Comparison of ENCODE assay signal across 8 mouse cellular contexts in the genomic region with DNA sequence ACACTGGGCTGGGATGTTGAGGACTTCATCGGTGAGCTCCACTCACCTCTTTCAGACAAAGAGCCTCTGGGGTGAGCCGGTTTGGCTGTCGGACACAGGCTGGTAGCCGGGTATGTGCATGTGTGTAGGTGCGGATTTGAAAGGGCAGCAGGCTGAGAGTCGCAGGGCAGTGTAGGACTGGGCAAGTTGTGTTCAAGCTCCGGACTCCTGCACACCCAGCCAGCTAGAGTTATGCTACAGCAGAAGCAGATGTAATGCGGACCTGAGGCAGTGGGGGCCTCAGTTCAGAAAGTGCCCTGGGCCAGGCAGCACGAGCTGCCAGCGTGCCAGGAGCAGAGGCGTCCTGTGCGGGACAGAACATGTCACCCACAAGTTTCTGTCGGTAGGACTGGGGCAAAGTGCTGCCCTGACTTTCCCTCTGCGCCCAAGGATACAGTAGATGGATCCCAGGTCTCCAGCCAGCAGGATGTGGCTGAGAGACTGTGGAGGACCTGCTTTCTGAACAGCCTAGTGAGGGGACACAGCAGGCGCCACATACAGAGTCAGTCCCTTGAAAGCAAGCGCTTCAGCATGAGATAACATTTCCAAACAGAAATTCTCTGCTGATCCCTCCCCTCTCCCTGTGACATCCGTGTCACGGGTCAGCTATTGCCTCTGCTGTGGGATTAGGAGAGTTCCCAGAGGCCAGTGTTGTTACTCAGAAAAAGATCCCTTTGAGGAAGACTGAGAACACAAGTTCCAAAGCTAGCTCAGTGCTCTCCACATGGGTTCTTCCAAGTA. TPM values are rescaled to one million over a fixed set of nuclear protein-coding genes. Genes with fewer than 3 reads are reported as not detected.
DNase-seq lines count a peak whose midpoint lies in the region; ATAC-seq lines count a peak whose summit lies in the region.

No protein-coding gene starts in this region.

- H3K9ac ChIP-seq in embryonic facial prominence, embryonic 14.5 days (ENCODE audit: low read depth, low read length) = peak overlapping the region; percentile 79
- H3K9ac ChIP-seq in hindbrain, embryonic 16.5 days (ENCODE audit: low read depth, low read length) = peak overlapping the region; percentile 51

- WGBS in embryonic facial prominence, embryonic 14.5 days = 6% methylated on average over 18 of the region's 18 CpGs
- WGBS in hindbrain, embryonic 16.5 days = 15% methylated on average over 18 of the region's 18 CpGs
- WGBS in macrophage (ENCODE audit: missing documents) = 87% methylated on average over 17 of the region's 18 CpGs

- H3K79me2 ChIP-seq in macrophage (ENCODE audit: inconsistent target) = peaks cover 50% of the 10 kb centered on the region

- H3K36me3 ChIP-seq in embryonic facial prominence, embryonic 14.5 days (ENCODE audit: control insufficient read depth, insufficient read depth, low read length) = peaks cover 9% of the 10 kb centered on the region; the same call in 1 of the 2 replicates
- no peaks in the 10 kb centered on the region for H3K36me3 ChIP-seq in hindbrain, embryonic 16.5 days (ENCODE audit: control insufficient read depth, insufficient read depth, low read length)
- H3K36me3 ChIP-seq in macrophage (ENCODE audit: inconsistent target) = no peaks in the 10 kb centered on the region

- peak overlapping the region; percentile 86 for H3K4me2 ChIP-seq in embryonic facial prominence, embryonic 14.5 days (ENCODE audit: low read depth, low read length)
- H3K4me2 ChIP-seq in hindbrain, embryonic 16.5 days (ENCODE audit: low read length) = peak overlapping the region; percentile 50

- DNase-seq in gastrocnemius, adult 18-20 months (ENCODE audit: low spot score) = peak; percentile 30
- DNase-seq in gastrocnemius, postnatal 10 days = no peak
- DNase-seq in embryonic facial prominence, embryonic 14.5 days (ENCODE audit: low spot score) = peak; percentile 46
- DNase-seq in left cerebral cortex, postnatal 25 days (ENCODE audit: low spot score in 2 of 2) = no peak
- DNase-seq in testis, postnatal 14 days (ENCODE audit: low spot score) = no peak
- no peak for DNase-seq in B cell, adult 2 months

- no peak for ATAC-seq in embryonic facial prominence, embryonic 14.5 days (ENCODE audit: low read depth)
- peak; percentile 22; the same call in 1 of the 2 replicates for ATAC-seq in hindbrain, embryonic 16.5 days

- intact Hi-C loops in left cerebral cortex, postnatal 25 days (cut with DNase I) = loop anchor here (5.0 kb wide), 2 partner anchors 50 to 130 kb away; no protein-coding TSS in a partner anchor

- peak overlapping the region; percentile 87 for H3K27ac ChIP-seq in embryonic facial prominence, embryonic 14.5 days (replicated peaks; ENCODE audit: low read depth, low read length)
- H3K27ac ChIP-seq in hindbrain, embryonic 16.5 days (ENCODE audit: low read depth, low read length) = peak overlapping the region; percentile 78
- H3K27ac ChIP-seq in macrophage = peak overlapping the region; percentile 54

- H3K27me3 ChIP-seq in embryonic facial prominence, embryonic 14.5 days (replicated peaks; ENCODE audit: control insufficient read depth, insufficient read depth, low read length) = no peaks in the 10 kb centered on the region
- H3K27me3 ChIP-seq in hindbrain, embryonic 16.5 days (replicated peaks; ENCODE audit: control insufficient read depth, insufficient read depth, low read length) = no peaks in the 10 kb centered on the region

- H3K9me3 ChIP-seq in embryonic facial prominence, embryonic 14.5 days (ENCODE audit: control insufficient read depth, low read length) = no peaks in the 10 kb centered on the region
- no peaks in the 10 kb centered on the region for H3K9me3 ChIP-seq in hindbrain, embryonic 16.5 days (ENCODE audit: control insufficient read depth, low read length)

- H3K4me3 ChIP-seq in embryonic facial prominence, embryonic 14.5 days (ENCODE audit: low read depth, low read length) = peak overlapping the region; percentile 59
- peak overlapping the region; percentile 36 for H3K4me3 ChIP-seq in hindbrain, embryonic 16.5 days (ENCODE audit: low read length)
- peak overlapping the region; percentile 39 for H3K4me3 ChIP-seq in macrophage (ENCODE audit: inconsistent target)

- H3K4me1 ChIP-seq in embryonic facial prominence, embryonic 14.5 days (ENCODE audit: control insufficient read depth, insufficient read depth, low read length) = peaks cover 25% of the 10 kb centered on the region
- H3K4me1 ChIP-seq in hindbrain, embryonic 16.5 days (ENCODE audit: control insufficient read depth, insufficient read depth, low read depth, low read length) = peaks cover 29% of the 10 kb centered on the region

RNA-seq across cellular contexts. Expression of a gene that starts 1.0 kb away (rescaled TPM):
- 10 to 100 TPM; 29.6 to 48.6 TPM for total RNA-seq in gastrocnemius, adult 18-20 months (2021)
- total RNA-seq in gastrocnemius, postnatal 10 days (2021) = 100 to 1,000 TPM; 258 to 272 TPM
- polyA plus RNA-seq in embryonic facial prominence, embryonic 14.5 days (2014; fragmentation: Nextera tagmentation; extraction: Ambion mirVana) = 57.9 and 62.6 TPM in 2 replicates
- polyA plus RNA-seq in hindbrain, embryonic 16.5 days (2015; fragmentation: Nextera tagmentation; extraction: Ambion mirVana) = 13.4 and 20.5 TPM in 2 replicates
- total RNA-seq in macrophage (2018; cell fraction: chromatin; rRNA removed) = 10 to 100 TPM in 6 of 26 experiments, 1 to 10 TPM in 14, under 1 TPM in 5, not detected in 1; 0.49 to 44.1 (median 3.7) TPM
- 10 to 100 TPM in 13 of 26 experiments, 1 to 10 TPM in 13; 1.9 to 36.8 (median 12.2) TPM for total RNA-seq in macrophage (2018; cell fraction: cytosol; rRNA removed)
- 10 to 100 TPM in 12 of 26 experiments, 1 to 10 TPM in 14; 2.5 to 46.6 (median 8.3) TPM for total RNA-seq in macrophage (2018; cell fraction: nucleus; rRNA removed)
- 12.4 to 25.8 TPM (median 25.7 TPM) in 3 replicates for polyA plus RNA-seq in macrophage (2018)
- 1 to 10 TPM; 2.2 to 2.3 TPM for total RNA-seq in left cerebral cortex, postnatal 25 days (2021)

Comparison
In these comparisons a context has a peak if more than half of its experiments do, and no peak if none do; other contexts are left out.
1. DNase-seq: peak in gastrocnemius, adult 18-20 months (single experiment) and embryonic facial prominence, embryonic 14.5 days (single experiment); none in gastrocnemius, postnatal 10 days (single experiment), left cerebral cortex, postnatal 25 days (0 of 2), testis, postnatal 14 days (single experiment) and B cell, adult 2 months (0 of 2).
2. RNA of a gene that starts 1.0 kb away (total RNA-seq): 258 to 272 TPM in gastrocnemius, postnatal 10 days and 29.6 to 48.6 TPM in gastrocnemius, adult 18-20 months; 2.2 to 2.3 TPM in left cerebral cortex, postnatal 25 days; every median in the first group is over 4 times any median in the second.
3. Peak in every context shown above with its lines, with median percentiles within 50 percentile points of each other: H3K27ac ChIP-seq and H3K4me3 ChIP-seq.